ENCODE assay signal across 20 mouse cellular contexts in the genomic region with DNA sequence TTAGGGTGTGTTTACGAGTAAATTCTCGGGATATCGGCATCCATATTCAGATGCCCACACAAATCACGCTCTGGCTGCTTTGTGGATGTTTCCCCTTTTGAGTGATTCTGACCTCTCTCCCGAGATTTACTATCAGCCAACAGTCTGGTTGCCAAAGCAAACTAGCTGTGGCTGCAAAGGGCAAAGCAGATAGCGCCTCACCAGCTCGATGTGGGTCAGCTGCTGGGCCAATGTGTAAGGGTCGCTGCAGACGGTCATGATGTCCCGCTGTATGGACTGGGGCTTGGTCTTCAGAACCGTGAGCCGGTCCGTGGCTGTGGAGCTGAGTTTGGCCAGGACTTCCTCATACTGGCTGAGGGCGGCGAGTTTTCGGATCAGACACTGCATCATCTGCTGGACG.
"Had no signal": no experiment of that assay in that cellular context is flagged by ENCODE, and none has a peak within 500 bp of the region (broad histone marks: within the 10 kb centered on the region; RNA-seq: fewer than 3 reads in every experiment).

No protein-coding gene starts in this region.

- ATAC-seq: midbrain, embryonic 13.5 days; midbrain, embryonic 16.5 days had no signal

- H3K9me3 ChIP-seq: kidney, embryonic 15.5 days; limb, embryonic 12.5 days; limb, embryonic 15.5 days; lung, embryonic 15.5 days; megakaryocyte, embryonic 14.5 days; midbrain, embryonic 10.5 days; midbrain, embryonic 13.5 days; neural tube, embryonic 13.5 days had no signal

- H3K9ac ChIP-seq: kidney, embryonic 15.5 days; limb, embryonic 12.5 days; limb, embryonic 15.5 days; liver, embryonic 14.5 days; lung, embryonic 15.5 days; midbrain, embryonic 13.5 days; neural tube, embryonic 13.5 days had no signal

- H3K4me1 ChIP-seq: limb, embryonic 15.5 days; megakaryocyte, embryonic 14.5 days; midbrain, embryonic 10.5 days; midbrain, embryonic 13.5 days had no signal

- H3K4me3 ChIP-seq: kidney, embryonic 15.5 days; limb, embryonic 12.5 days; limb, embryonic 15.5 days; lung, embryonic 15.5 days; megakaryocyte, embryonic 14.5 days; midbrain, embryonic 10.5 days; midbrain, embryonic 13.5 days; myocyte; neural tube, embryonic 13.5 days had no signal

- H3K4me2 ChIP-seq: kidney, embryonic 15.5 days; limb, embryonic 12.5 days; limb, embryonic 15.5 days; lung, embryonic 15.5 days; midbrain, embryonic 13.5 days; neural tube, embryonic 13.5 days had no signal

- H3K27ac ChIP-seq: kidney, embryonic 15.5 days; limb, embryonic 12.5 days; limb, embryonic 15.5 days; liver, embryonic 14.5 days; lung, embryonic 15.5 days; midbrain, embryonic 10.5 days; midbrain, embryonic 13.5 days; neural tube, embryonic 13.5 days had no signal

- H3K27me3 ChIP-seq: kidney, embryonic 15.5 days; limb, embryonic 12.5 days; limb, embryonic 15.5 days; lung, embryonic 15.5 days; megakaryocyte, embryonic 14.5 days; midbrain, embryonic 13.5 days; neural tube, embryonic 13.5 days had no signal

- DNase-seq: kidney, adult 8-10 months; kidney, postnatal 10 days; kidney, postnatal 36 days; left cerebral cortex, postnatal 4 days; lung, adult 18-20 months; lung, postnatal 10 days; lung, postnatal 36 days; thymus, adult 18-20 months; thymus, postnatal 36 days had no signal
